Mouse (Mus musculus) MEL (cell line): ENCODE measurements at regions not wholly inside any gene's neighbourhood (a gene's known extent, or its start where the extent isn't known, plus 50 kb on each side); places are given as distances from the start of the nearest gene placed in this dataset.

Experiments
- DNase-seq: peaks from one replicate; pipeline ENCODE4 v3.0.0; 2011; ENCODE audit warnings: low read depth, low spot score
- H3K27ac ChIP-seq: 2 replicates; pipeline ENCODE4 v1.5.1; 2012; ENCODE audit warnings: low read depth, mild to moderate bottlenecking, control low read depth, low read length, moderate library complexity; ENCODE audit not compliant: control insufficient read depth
- H3K27me3 ChIP-seq, 2 experiments: fragments of 150-350 bp in 1 of 2; sonication (generic) in 1 of 2; 2 replicates each; pipeline ENCODE4 v1.6.1; 2012; ENCODE audit warnings: low read length in 2 of 2, mild to moderate bottlenecking in 2 of 2, improper control_type of control experiment in 1 of 2, moderate library complexity in 1 of 2; ENCODE audit not compliant: insufficient read depth in 2 of 2, control insufficient read depth in 1 of 2
- H3K36me3 ChIP-seq, 2 experiments: 2 replicates each; pipeline ENCODE4 v1.6.1; 2012 to 2014; ENCODE audit warnings: low read length in 2 of 2, improper control_type of control experiment in 1 of 2, inconsistent platforms in 1 of 2, mild to moderate bottlenecking in 1 of 2; ENCODE audit not compliant: insufficient read depth in 2 of 2, control insufficient read depth in 1 of 2
- H3K4me1 ChIP-seq, 2 experiments: fragments of 150-350 bp in 1 of 2; sonication (generic) in 1 of 2; 2 replicates each; pipeline ENCODE4 v1.6.1; 2012; ENCODE audit warnings: low read length in 2 of 2, improper control_type of control experiment in 1 of 2, mild to moderate bottlenecking in 1 of 2; ENCODE audit not compliant: insufficient read depth in 2 of 2, control insufficient read depth in 1 of 2
- H3K4me3 ChIP-seq, 2 experiments: fragments of 150-350 bp in 1 of 2; sonication (generic) in 1 of 2; 2 replicates each; pipeline ENCODE4 v1.5.1; 2012; ENCODE audit warnings: low read depth in 2 of 2, low read length in 2 of 2, mild to moderate bottlenecking in 2 of 2, moderate library complexity in 2 of 2, control low read depth in 1 of 2, improper control_type of control experiment in 1 of 2; ENCODE audit not compliant: control insufficient read depth in 1 of 2, insufficient read depth in 1 of 2
- H3K79me2 ChIP-seq: 2 replicates; pipeline ENCODE4 v1.6.1; 2012; ENCODE audit warnings: mild to moderate bottlenecking, low read length, moderate library complexity; ENCODE audit not compliant: control insufficient read depth, poor library complexity, insufficient read depth
- H3K9ac ChIP-seq: 2 replicates; pipeline ENCODE4 v1.6.1; 2012; ENCODE audit warnings: low read depth, mild to moderate bottlenecking, control low read depth, low read length, moderate library complexity; ENCODE audit not compliant: control insufficient read depth, poor library complexity, severe bottlenecking
- H3K9me3 ChIP-seq: fragments of 150-350 bp; sonication (generic); replicated peaks from 2 replicates; pipeline ENCODE4 v1.6.1; 2012; ENCODE audit warnings: mild to moderate bottlenecking, low read length, improper control_type of control experiment, moderate library complexity; ENCODE audit not compliant: insufficient read depth
- CHD1 ChIP-seq: IDR thresholded peaks from 2 replicates; pipeline ENCODE4 v1.6.1; 2012; ENCODE audit warnings: low read depth, mild to moderate bottlenecking, inconsistent platforms, low read length, improper control_type of control experiment
- CTCF ChIP-seq, 3 experiments: IDR thresholded peaks in 2 of 3; conservative IDR thresholded peaks in 1 of 3; 2 replicates each; pipeline ENCODE4 v1.5.1; 2011 to 2012; ENCODE audit warnings: low read length in 3 of 3, low read depth in 2 of 3, mild to moderate bottlenecking in 2 of 3, improper control_type of control experiment in 1 of 3, inconsistent platforms in 1 of 3, mixed read lengths in 1 of 3, moderate library complexity in 1 of 3; ENCODE audit not compliant: control insufficient read depth in 1 of 3, insufficient read depth in 1 of 3, poor library complexity in 1 of 3, severe bottlenecking in 1 of 3
- ELF1 ChIP-seq: IDR thresholded peaks from 2 replicates; pipeline ENCODE4 v1.6.1; 2014; ENCODE audit warnings: low read depth, mild to moderate bottlenecking, inconsistent platforms, low read length, improper control_type of control experiment, moderate library complexity
- HCFC1 ChIP-seq: IDR thresholded peaks from 2 replicates; pipeline ENCODE4 v1.6.1; 2012; ENCODE audit warnings: low read depth, mild to moderate bottlenecking, inconsistent platforms, low read length, improper control_type of control experiment, moderate library complexity
- MXI1 ChIP-seq: IDR thresholded peaks from 2 replicates; pipeline ENCODE4 v1.6.1; 2011; ENCODE audit warnings: mild to moderate bottlenecking, low read depth, low read length, improper control_type of control experiment
- MYB ChIP-seq: IDR thresholded peaks from 2 replicates; pipeline ENCODE4 v1.6.1; 2011; ENCODE audit warnings: mild to moderate bottlenecking, low read depth, low read length, improper control_type of control experiment
- MYC ChIP-seq: IDR thresholded peaks from 2 replicates; pipeline ENCODE4 v1.6.1; 2011; ENCODE audit warnings: low read depth, mild to moderate bottlenecking, low read length, improper control_type of control experiment, moderate library complexity
- NELFE ChIP-seq: IDR thresholded peaks from 2 replicates; pipeline ENCODE4 v1.6.1; 2011; ENCODE audit warnings: low read depth, low read length, improper control_type of control experiment
- POLR2A ChIP-seq, 2 experiments: IDR thresholded peaks; 2 replicates each; pipeline ENCODE4 v1.6.1; 2011 to 2012; ENCODE audit warnings: low read length in 2 of 2, mild to moderate bottlenecking in 2 of 2, control low read depth in 1 of 2, improper control_type of control experiment in 1 of 2, low read depth in 1 of 2, moderate library complexity in 1 of 2; ENCODE audit not compliant: control insufficient read depth in 1 of 2, insufficient read depth in 1 of 2, poor library complexity in 1 of 2
- POLR2AphosphoS2 ChIP-seq: IDR thresholded peaks from 2 replicates; pipeline ENCODE4 v1.6.1; 2011; ENCODE audit warnings: low read length, improper control_type of control experiment
- POLR2AphosphoS5 ChIP-seq: IDR thresholded peaks from 2 replicates; pipeline ENCODE4 v1.6.1; 2012; ENCODE audit warnings: low read depth, borderline replicate concordance, mild to moderate bottlenecking, inconsistent platforms, low read length, moderate library complexity, mixed read lengths
- RAD21 ChIP-seq: IDR thresholded peaks from 2 replicates; pipeline ENCODE4 v1.6.1; 2011; ENCODE audit warnings: mild to moderate bottlenecking, low read depth, low read length, improper control_type of control experiment
- SMC3 ChIP-seq: IDR thresholded peaks from 2 replicates; pipeline ENCODE4 v1.6.1; 2011; ENCODE audit warnings: low read depth, low read length, improper control_type of control experiment
- TCF12 ChIP-seq: IDR thresholded peaks from 2 replicates; pipeline ENCODE4 v1.6.1; 2014; ENCODE audit warnings: low read depth, mild to moderate bottlenecking, inconsistent platforms, low read length, improper control_type of control experiment, moderate library complexity
- UBTF ChIP-seq: IDR thresholded peaks from 2 replicates; pipeline ENCODE4 v1.6.1; 2012; ENCODE audit warnings: low read depth, mild to moderate bottlenecking, inconsistent platforms, low read length, improper control_type of control experiment, moderate library complexity, borderline replicate concordance; ENCODE audit not compliant: insufficient read depth
- USF1 ChIP-seq: IDR thresholded peaks from 2 replicates; pipeline ENCODE4 v1.6.1; 2014; ENCODE audit warnings: low read depth, mild to moderate bottlenecking, inconsistent platforms, low read length, improper control_type of control experiment, moderate library complexity
- ZC3H11A ChIP-seq: IDR thresholded peaks from 2 replicates; pipeline ENCODE4 v1.6.1; 2012; ENCODE audit warnings: low read depth, mild to moderate bottlenecking, inconsistent platforms, low read length, improper control_type of control experiment
- ZKSCAN1 ChIP-seq: IDR thresholded peaks from 2 replicates; pipeline ENCODE4 v1.6.1; 2012; ENCODE audit warnings: low read depth, mild to moderate bottlenecking, inconsistent platforms, low read length, improper control_type of control experiment, moderate library complexity
- ZMIZ1 ChIP-seq: IDR thresholded peaks from 2 replicates; pipeline ENCODE4 v1.6.1; 2012; ENCODE audit warnings: low read depth, mild to moderate bottlenecking, inconsistent platforms, low read length, improper control_type of control experiment, moderate library complexity

DNA sequence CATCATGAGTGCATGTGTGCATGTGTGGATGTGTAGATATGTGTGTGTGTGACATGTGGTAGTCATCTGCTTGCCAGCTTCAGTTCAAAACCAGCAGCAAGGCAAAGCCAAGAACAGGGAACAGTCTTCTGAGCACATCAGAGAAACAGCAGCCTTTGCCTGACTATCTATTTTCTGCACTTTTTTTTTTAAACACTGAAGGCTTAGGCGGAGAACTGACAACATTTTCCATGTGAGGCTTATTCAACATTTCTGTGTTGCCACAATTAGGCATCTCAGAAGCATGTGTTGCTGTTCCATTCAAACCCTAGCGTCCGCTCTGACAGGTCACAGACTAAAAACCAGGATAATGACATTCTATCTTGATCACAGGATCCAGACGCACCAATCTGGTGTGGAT, 122.9 kb upstream of the Atxn1 start:
- no peak for DNase-seq
- no peaks in the 10 kb centered on the region for H3K4me1 ChIP-seq
- no peaks in the 10 kb centered on the region for H3K36me3 ChIP-seq
- no peak overlapping the region for H3K27ac ChIP-seq
- no peak overlapping the region for H3K4me3 ChIP-seq
- no peaks in the 10 kb centered on the region for H3K79me2 ChIP-seq
- H3K9me3 ChIP-seq = no peaks in the 10 kb centered on the region
- TF ChIP-seq CTCF (IDR thresholded peaks at IDR 0.05 in 2 of 3, conservative IDR thresholded peaks at IDR 0.05 in 1 of 3; ENCODE audit: control insufficient read depth in 1 of 3, insufficient read depth in 1 of 3, low read depth in 2 of 3, low read length in 3 of 3, poor library complexity in 1 of 3, severe bottlenecking in 1 of 3) (no peak), SMC3 (no peak), MXI1 (no peak), POLR2AphosphoS5 (no peak), CHD1 (no peak), USF1 (no peak), POLR2AphosphoS2 (no peak), ZMIZ1 (no peak)
- no peak overlapping the region for H3K9ac ChIP-seq
- H3K27me3 ChIP-seq = no peaks in the 10 kb centered on the region

DNA sequence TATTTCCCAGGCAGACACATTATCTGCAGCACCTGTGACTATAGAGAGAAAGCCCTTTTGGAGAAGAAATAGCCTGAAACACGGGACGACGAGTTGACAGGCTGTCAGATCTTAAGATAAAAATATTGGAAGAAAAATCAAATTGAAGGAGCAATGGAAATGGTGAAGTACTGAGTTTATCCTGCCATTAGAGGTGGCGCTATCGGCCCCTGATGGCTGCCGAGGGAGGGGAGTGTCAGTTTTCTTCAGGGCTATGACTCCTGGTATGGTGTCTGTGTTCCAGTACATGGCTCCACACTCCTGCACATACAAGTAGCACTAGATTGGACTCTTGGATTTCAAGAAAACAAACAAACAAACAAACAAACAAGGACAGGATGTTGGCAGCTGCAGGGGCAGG, 112.1 kb upstream of the Atxn1 start:
- no peak for TF ChIP-seq ZMIZ1
- TF ChIP-seq RAD21 = peak; percentile 21
- no peak for TF ChIP-seq TCF12
- peak; percentile 48 to 61 (median 61) for TF ChIP-seq CTCF (IDR thresholded peaks at IDR 0.05 in 2 of 3, conservative IDR thresholded peaks at IDR 0.05 in 1 of 3; ENCODE audit: control insufficient read depth in 1 of 3, insufficient read depth in 1 of 3, low read depth in 2 of 3, low read length in 3 of 3, poor library complexity in 1 of 3, severe bottlenecking in 1 of 3)
- DNase-seq = peak; percentile 45
- Histone ChIP-seq H3K4me3 (peak overlapping the region in 1 of 2 experiments; percentile 31; a peak in 1 of 4 replicates), H3K4me1 (no peaks in the 10 kb centered on the region), H3K27me3 (peaks cover 0 to 4% of the 10 kb centered on the region in 2 experiments; a peak in 1 of 4 replicates), H3K36me3 (no peaks in the 10 kb centered on the region), H3K9me3 (no peaks in the 10 kb centered on the region), H3K9ac (no peak overlapping the region), H3K79me2 (no peaks in the 10 kb centered on the region), H3K27ac (no peak overlapping the region)

DNA sequence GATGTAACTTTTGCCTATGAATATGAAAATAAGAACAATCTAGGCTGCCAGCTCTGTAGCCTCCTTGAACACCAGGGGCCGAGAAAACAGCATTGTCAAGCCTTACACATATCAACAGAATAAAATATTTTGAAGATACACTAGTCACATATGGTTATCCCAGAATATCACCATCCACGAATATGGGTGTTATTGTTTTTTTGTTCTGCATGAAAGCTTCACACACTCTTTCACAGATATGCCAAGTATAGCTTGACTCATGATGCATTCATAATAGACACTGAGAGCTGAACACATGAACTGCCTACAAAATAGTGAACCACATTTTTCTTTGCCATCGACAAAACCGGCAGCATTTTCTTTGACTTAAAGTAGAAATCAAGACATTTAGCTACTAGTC, 106.9 kb upstream of the Atxn1 start:
- Histone ChIP-seq H3K27me3 (peaks cover 0 to 7% of the 10 kb centered on the region in 2 experiments; a peak in 2 of 4 replicates), H3K9me3 (no peaks in the 10 kb centered on the region), H3K4me1 (no peaks in the 10 kb centered on the region), H3K4me3 (no peak overlapping the region), H3K27ac (no peak overlapping the region), H3K9ac (no peak overlapping the region), H3K79me2 (no peaks in the 10 kb centered on the region), H3K36me3 (no peaks in the 10 kb centered on the region)
- no peak for DNase-seq
- TF ChIP-seq MYB (no peak), HCFC1 (no peak), ZKSCAN1 (no peak), UBTF (no peak), ZC3H11A (no peak), POLR2A (IDR thresholded peaks at IDR 0.05; ENCODE audit: control insufficient read depth in 1 of 2, insufficient read depth in 1 of 2, low read depth in 1 of 2, low read length in 2 of 2, poor library complexity in 1 of 2) (no peak), USF1 (no peak), ELF1 (no peak), MYC (no peak), NELFE (no peak)
